Mouse (Mus musculus): ENCODE data around the gene Tbca.

DNA sequence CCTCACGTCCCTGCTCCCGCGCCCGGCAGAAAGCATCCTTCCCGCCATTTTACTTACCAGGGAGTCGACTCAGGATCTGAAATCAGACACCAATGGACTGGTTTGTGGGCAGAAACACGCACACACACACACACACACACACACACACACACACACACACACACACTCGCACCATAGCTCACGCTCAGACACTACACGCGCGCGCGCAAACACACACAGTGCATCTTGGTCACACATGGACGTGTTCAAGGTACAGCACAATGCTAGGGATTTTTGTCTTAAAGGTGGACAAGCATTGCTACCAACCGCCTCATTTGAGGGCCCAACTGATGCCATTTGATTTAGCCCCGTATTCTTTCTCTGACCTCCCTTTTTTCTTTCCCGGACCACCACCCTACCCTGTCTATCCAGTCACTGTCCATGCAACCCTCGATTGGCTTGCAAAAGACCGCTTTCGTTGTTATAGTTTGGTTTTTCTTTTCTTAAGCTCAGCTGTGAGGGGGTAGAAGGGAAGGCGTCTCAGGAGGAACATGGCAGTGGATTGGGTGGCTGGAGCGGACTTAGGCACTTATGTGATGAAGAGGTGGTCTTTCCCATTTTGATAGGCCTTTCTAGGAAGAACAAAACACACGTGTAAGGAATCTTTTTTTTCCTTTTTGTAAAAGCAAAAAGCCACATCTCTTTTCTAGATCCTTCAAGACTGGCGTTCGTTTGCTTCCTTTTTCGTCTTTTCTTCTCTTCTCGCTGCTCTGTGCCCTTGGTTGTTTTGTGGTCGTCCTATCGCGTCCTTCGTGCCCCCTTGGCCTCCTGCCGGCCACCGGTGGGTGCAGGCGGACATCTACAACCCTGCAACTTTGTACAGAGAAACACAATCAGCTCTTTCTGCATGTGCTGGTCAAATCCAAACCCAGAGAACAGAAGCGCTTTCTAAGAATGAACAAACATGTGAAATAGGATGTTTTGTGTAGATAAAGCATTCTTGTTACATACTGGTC, 95.6 kb downstream of the Tbca start:
- TF ChIP-seq CTCF (IDR thresholded peaks at IDR 0.05; ENCODE audit: extremely low read depth, insufficient read depth, insufficient read length, insufficient replicate concordance): no peak
- no peak for TF ChIP-seq POLR2A (IDR thresholded peaks at IDR 0.05; ENCODE audit: low read depth, low read length)

Measured in spleen, adult 2 months (tissue).